Mouse (Mus musculus): Measurements from ENCODE around the gene Krtap24-1.

Gene Krtap24-1

GRCm38 (mm10) chr16:88611922-88612321, at the start of gene Krtap24-1:
Gene Krtap24-1, minus strand, starts transcription at chr16:88612279.
- peak; percentile 9 for DNase-seq

GRCm38 (mm10) chr16:88657426-88657825, 45.3 kb upstream of the Krtap24-1 start:
- DNase-seq = peak; percentile 6

GRCm38 (mm10) chr16:88651952-88652351, 39.9 kb upstream of the Krtap24-1 start:
- no peak for DNase-seq

GRCm38 (mm10) chr16:88651082-88651481, 39.0 kb upstream of the Krtap24-1 start:
- DNase-seq = no peak

GRCm38 (mm10) chr16:88647358-88647846, 35.3 kb upstream of the Krtap24-1 start, which contains the start of gene Krtap26-1:
Gene Krtap26-1, minus strand, starts transcription at chr16:88647796.
- DNase-seq = no peak

GRCm38 (mm10) chr16:88646366-88647111, 34.5 kb upstream of the Krtap24-1 start:
- DNase-seq = no peak

GRCm38 (mm10) chr16:88640053-88640452, 28.0 kb upstream of the Krtap24-1 start:
- DNase-seq = no peak

- DNase-seq = peak; percentile 41
Measured at GRCm38 (mm10) chr16:88635142-88635541, 23.1 kb upstream of the Krtap24-1 start.

- DNase-seq = peak; percentile 28
Measured at GRCm38 (mm10) chr16:88631474-88631873, 19.4 kb upstream of the Krtap24-1 start.

GRCm38 (mm10) chr16:88627566-88627965, 15.5 kb upstream of the Krtap24-1 start, which contains the start of gene 2310079G19Rik:
Gene 2310079G19Rik, minus strand, starts transcription at chr16:88627666.
- DNase-seq = no peak

GRCm38 (mm10) chr16:88612712-88613111, 633 bp upstream of the Krtap24-1 start:
- no peak for DNase-seq

GRCm38 (mm10) chr16:88604570-88604969, 7.5 kb downstream of the Krtap24-1 start:
- no peak for DNase-seq

GRCm38 (mm10) chr16:88602464-88602863, 9.6 kb downstream of the Krtap24-1 start:
- no peak for DNase-seq

GRCm38 (mm10) chr16:88600303-88600702, 11.8 kb downstream of the Krtap24-1 start:
- no peak for DNase-seq

- DNase-seq = no peak
Measured at GRCm38 (mm10) chr16:88599504-88600237, 12.4 kb downstream of the Krtap24-1 start.

- peak; percentile 26 for DNase-seq
Measured at GRCm38 (mm10) chr16:88592758-88593157, 19.3 kb downstream of the Krtap24-1 start.

- DNase-seq = no peak
Measured at GRCm38 (mm10) chr16:88583338-88583737, 28.7 kb downstream of the Krtap24-1 start.

GRCm38 (mm10) chr16:88575885-88576679, 36.0 kb downstream of the Krtap24-1 start:
- DNase-seq = no peak

GRCm38 (mm10) chr16:88572904-88573404, 39.1 kb downstream of the Krtap24-1 start:
- DNase-seq = no peak

- DNase-seq = no peak
Measured at GRCm38 (mm10) chr16:88570136-88570535, 41.9 kb downstream of the Krtap24-1 start.

GRCm38 (mm10) chr16:88569732-88570131, 42.3 kb downstream of the Krtap24-1 start:
- no peak for DNase-seq

GRCm38 (mm10) chr16:88569096-88569495, 43.0 kb downstream of the Krtap24-1 start:
- DNase-seq = no peak

All from kidney, postnatal 10 days (tissue).